Mouse (Mus musculus) cerebellum, adult 2 months (tissue): ENCODE results near the gene Stk10.

Source experiments
- CTCF ChIP-seq: fragments of 200-500 bp; IDR thresholded peaks from 2 replicates; pipeline ENCODE4 v1.5.1; 2011; ENCODE audit warnings: low read depth, mild to moderate bottlenecking, control low read depth, low read length, moderate library complexity, borderline replicate concordance; ENCODE audit not compliant: insufficient read depth
- POLR2A ChIP-seq: fragments of 200-500 bp; IDR thresholded peaks from 2 replicates; pipeline ENCODE4 v1.6.1; 2011; ENCODE audit warnings: low read length, control low read depth, borderline replicate concordance; ENCODE audit not compliant: insufficient read depth

DNA sequence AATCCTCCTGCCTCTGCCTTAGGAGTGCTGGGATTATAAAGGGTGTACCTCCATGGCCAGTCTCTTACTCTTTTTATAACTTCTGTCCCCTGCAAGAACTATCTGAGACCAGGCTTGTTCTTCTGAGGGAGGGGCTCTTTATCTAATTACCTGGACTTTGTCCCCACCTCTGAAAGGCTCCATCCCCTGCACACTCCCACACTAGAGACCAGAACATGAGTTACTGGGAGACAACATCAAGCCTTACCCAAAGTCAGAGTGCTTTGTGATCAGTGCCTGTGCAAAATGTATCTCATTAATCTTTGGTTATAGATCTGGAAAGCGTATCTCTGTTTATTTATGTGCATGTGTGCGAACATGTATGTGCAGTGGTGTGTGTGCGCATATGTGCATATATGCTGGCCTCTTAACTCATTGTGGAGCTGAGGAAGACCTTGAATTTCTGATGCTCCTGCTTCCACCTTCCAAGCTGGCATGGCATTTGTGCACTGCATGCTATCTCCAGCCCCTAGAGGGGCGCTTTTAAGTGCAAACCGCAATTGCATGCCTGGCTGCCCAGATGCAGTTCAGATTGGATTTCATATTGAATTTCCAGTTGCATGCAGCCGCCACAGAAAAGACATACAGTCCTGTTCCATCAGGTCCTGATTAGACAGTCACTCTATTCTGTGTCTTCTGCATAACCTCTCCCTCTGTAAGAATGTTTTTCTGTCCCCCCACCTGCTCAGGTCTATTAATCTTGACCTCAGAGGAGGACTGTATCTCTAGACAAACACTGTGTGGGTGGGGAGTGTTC, 43.1 kb downstream of the Stk10 start:
- TF ChIP-seq CTCF: no peak
- TF ChIP-seq POLR2A: no peak
